Mouse (Mus musculus) right cerebral cortex, postnatal 10 days (tissue): Measurements from ENCODE around the gene B3galt4.
"Not testable (repeated sequence)": the region's sequence is repeated elsewhere in the genome, so short reads cannot be mapped to it uniquely, and the experiment has no call there.

ENCODE experiments used
- DNase-seq, 2 experiments: peaks; one replicate each; pipeline ENCODE4 v3.0.0; 2021; ENCODE audit warnings: low spot score in 2 of 2

Gene B3galt4

DNA sequence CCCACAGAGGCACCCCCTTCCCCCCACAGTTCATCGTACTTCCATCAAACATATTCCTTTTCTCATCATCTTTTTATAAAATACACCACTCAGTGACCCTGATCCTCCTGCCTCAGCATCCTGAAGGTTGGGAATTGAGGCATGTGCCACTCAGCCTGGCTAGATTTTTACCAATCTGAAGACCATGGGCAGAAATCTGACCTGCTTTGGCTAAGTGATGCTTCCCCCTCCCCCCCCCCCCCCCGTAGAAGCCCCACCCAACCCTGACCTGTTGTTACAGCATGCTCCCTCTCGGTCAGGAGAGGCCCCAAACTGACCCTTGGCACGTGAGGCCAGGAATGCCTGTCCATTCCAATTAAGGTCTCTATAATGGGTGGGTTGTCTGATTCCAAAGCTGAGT lies 46.5 kb downstream of the B3galt4 start, which contains the start of gene Platr17:
Gene Platr17 (plus strand): TSS at position 301 of the 400 bp plus-strand sequence.
- not testable (repeated sequence) for DNase-seq

DNA sequence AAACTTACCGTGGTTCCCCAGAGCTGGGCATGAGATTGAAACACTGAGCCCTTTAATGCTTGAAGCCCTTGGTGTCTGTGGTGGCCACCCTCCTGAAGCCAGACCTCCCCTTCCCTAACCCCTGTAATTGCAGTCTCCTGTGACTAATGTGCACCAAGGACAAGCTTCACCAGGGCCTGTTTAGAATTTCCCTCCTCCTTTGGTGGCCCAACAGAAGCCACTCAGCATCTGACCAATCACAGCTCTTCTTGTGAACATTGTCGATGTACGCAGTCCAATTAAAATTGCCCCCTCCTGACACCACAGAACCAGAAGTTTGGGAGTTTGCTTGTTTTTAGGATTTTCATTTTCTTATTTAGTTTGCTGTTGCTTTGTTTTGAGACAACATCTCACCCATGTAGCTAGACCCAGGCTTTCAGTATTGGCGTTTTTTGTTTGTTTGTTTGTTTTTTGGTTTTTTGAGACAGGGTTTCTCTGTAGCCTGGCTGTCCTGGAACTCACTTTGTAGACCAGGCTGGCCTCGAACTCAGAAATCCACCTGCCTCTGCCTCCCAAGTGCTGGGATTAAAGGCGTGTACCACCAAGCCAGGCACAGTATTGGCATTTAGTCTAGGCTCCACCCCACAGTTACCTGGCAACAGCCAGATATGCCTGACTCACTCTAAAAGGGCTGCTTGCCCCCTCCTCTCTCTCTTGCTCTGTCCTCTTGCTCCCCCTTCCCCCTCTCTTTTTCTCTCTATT lies 47.2 kb downstream of the B3galt4 start:
- not testable (repeated sequence) for DNase-seq

DNA sequence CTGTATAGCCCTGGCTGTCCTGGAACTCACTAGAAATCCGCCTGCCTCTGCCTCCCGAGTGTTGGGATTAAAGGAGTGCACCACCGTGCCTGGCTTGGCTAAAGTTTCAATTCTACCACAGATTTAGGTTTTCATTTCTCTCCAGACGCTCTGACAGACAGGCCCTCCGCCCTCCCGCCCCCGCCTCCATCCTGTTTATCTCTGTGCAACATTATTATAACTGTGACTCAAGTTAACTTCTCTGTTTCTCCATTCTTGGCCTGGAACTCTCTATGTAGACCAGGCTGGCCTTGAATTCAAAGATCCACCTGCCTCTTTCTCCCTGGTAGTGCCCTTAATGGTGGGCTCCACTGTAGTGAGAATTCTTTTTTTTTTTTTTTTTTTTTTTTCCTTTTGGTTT lies 48.8 kb downstream of the B3galt4 start:
- DNase-seq, result no peak

DNA sequence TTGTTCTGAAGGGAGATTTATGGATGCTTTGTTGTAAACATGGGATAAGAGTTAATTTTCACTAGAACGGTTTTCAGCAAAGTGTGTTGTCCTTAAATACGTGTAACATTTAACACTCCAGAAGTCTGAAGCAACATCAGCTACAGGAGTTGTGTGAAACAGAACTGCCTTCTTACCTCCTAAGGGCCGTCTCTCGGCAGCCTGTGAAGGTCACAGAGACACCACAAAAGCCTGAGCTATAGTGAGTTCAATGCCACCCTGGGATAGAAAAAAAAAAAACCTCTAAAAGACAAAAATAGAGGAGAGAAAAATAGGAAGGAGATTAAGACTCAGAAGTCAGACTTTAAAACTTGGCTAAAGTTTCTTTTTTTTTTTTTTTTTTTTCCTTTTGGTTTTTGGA lies 49.2 kb downstream of the B3galt4 start:
- no peak for DNase-seq

DNA sequence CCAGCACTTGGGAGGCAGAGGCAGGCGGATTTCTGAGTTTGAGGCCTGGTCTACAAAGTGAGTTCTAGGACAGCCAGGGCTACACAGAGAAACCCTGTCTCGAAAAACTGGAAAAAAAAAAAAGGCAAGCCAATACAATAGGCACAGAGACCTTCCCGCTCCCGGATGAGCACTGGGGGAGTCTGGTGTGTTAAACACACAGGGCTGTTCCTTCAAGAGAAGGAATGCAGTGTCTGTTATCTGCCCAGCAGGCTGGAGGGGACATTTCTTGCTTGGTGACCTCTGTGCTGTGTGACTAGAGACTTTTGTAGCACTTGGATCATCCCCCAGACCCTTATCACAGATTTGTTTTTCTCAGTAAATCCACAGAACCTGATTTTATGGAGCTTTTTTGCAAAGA lies 49.6 kb downstream of the B3galt4 start:
- no peak for DNase-seq

DNA sequence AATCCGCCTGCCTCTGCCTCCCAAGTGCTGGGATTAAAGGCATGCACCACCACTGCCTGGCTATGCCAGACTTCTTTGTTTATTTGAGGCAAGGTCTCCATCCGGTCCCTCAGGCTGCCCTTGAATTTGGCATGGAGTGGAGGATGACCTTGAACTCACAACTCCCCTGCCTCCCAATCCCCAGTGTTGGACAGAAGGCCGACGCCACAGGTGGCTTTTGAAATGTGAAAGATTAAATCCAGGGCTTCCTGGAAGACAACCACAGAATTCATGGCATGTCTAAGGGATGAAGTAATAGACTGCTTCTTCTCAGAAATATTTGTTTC lies 50.3 kb downstream of the B3galt4 start:
- DNase-seq, result no peak

DNA sequence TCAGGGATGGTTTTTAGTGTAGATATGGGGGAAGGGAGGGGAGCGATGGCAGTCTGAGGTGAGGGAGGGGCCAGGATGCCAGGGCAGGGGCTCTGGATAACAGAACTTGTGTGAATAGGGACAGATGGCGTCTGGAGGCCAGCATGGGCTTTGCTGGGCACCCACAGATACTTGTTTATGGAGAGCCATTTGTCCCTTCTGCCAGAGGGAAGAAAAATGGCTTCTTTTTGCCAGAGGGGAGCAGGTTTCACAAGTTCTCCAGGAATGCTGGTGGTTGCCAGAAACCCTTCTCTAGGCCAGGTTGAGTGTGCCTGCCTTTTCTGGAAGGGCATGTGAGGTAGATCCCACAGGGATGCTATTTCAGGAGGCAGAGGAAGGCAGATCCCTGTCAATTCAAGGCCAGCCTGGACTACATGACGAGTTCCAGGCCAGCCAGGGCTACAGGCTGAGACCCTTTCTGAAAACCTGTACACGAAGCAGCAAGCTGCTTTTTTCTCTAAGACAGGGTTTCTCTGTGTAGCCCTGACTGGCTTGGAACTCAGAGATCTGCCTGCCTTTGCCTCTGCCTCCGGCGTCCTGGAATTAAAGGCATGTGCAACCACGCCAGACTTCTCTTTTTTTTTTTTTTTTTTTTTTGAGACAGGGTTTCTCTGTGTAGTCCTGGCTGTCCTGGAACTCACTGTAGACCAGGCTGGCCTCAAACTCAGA lies 50.9 kb downstream of the B3galt4 start:
- DNase-seq, result no peak
